Mouse (Mus musculus) heart, embryonic 16.5 days (tissue): ENCODE measurements around the gene Fbf1. TPM values are rescaled to one million over a fixed set of nuclear protein-coding genes. Genes with fewer than 3 reads are reported as not detected.

Experiments
- ATAC-seq: fragments of 200-750 bp; cut with Nextera tagmentation; replicated peaks from 2 replicates; pipeline ENCODE4 v1.8.0; 2017; ENCODE audit warnings: moderate number of reproducible peaks; ENCODE audit not compliant: insufficient read depth, low FRiP score; ENCODE audit errors: extremely low read depth
- H3K27ac ChIP-seq: fragments of 300-500 bp; sonication (generic); 2 replicates; pipeline ENCODE4 v1.5.1; 2014; ENCODE audit warnings: mild to moderate bottlenecking, low read length, control low read depth, moderate library complexity
- H3K27me3 ChIP-seq: fragments of 300-500 bp; sonication (generic); 2 replicates; pipeline ENCODE4 v1.6.1; 2014; ENCODE audit warnings: low read length, mixed read lengths; ENCODE audit not compliant: control insufficient read depth, insufficient read depth
- H3K36me3 ChIP-seq: fragments of 300-500 bp; sonication (generic); 2 replicates; pipeline ENCODE4 v1.6.1; 2014; ENCODE audit not compliant: control insufficient read depth, insufficient read depth
- H3K4me1 ChIP-seq: fragments of 300-500 bp; sonication (generic); 2 replicates; pipeline ENCODE4 v1.6.1; 2014; ENCODE audit warnings: low read length, mixed read lengths; ENCODE audit not compliant: control insufficient read depth, insufficient read depth
- H3K4me2 ChIP-seq: fragments of 300-500 bp; sonication (generic); 2 replicates; pipeline ENCODE4 v1.6.1; 2014; ENCODE audit warnings: low read depth, mild to moderate bottlenecking, control low read depth, low read length
- H3K4me3 ChIP-seq: fragments of 300-500 bp; sonication (generic); 2 replicates; pipeline ENCODE4 v1.5.1; 2014; ENCODE audit warnings: mild to moderate bottlenecking, control low read depth, low read length
- H3K9ac ChIP-seq: fragments of 300-500 bp; sonication (generic); 2 replicates; pipeline ENCODE4 v1.6.1; 2014; ENCODE audit warnings: low read length, control low read depth
- H3K9me3 ChIP-seq: fragments of 300-500 bp; sonication (generic); replicated peaks from 2 replicates; pipeline ENCODE4 v1.6.1; 2016; ENCODE audit warnings: low read length; ENCODE audit not compliant: control insufficient read depth
- WGBS: fragments of 180-500 bp; shearing (Covaris S2); extraction: QIAGEN DNeasy Blood & Tissue Kit; methylation state at CpG from one replicate; pipeline ENCODE4 v1.1.7; 2014; 5-methylcytosine and 5-hydroxymethylcytosine counted together
- polyA plus RNA-seq: library from polyadenylated mRNA; unstranded; fragments of >200 nt; fragmentation: Nextera tagmentation; extraction: Ambion mirVana; gene quantifications from 2 replicates; pipeline ENCODE4 v1.2.1, GENCODE M21; 2015

Fbf1 gene
- polyA plus RNA-seq, 1 experiment from 2014 or later, result 20.8 TPM

- Histone ChIP-seq H3K4me1 (peaks cover 43% of the 10 kb centered on the region), H3K9ac (peak overlapping the region; percentile 95), H3K27ac (peak overlapping the region; percentile 84), H3K4me2 (peak overlapping the region; percentile 72), H3K36me3 (peaks cover 11% of the 10 kb centered on the region), H3K27me3 (no peaks in the 10 kb centered on the region), H3K9me3 (no peaks in the 10 kb centered on the region), H3K4me3 (peak overlapping the region; percentile 84)
- 7% methylated on average over 23 of the region's 23 CpGs for WGBS
- ATAC-seq, result no peak
Measured at GRCm38 (mm10) chr11:116108464-116109137, 59.4 kb downstream of the Fbf1 start.

- no peak for ATAC-seq
- Histone ChIP-seq H3K4me2 (peak overlapping the region; percentile 72), H3K27ac (peak overlapping the region; percentile 84), H3K4me1 (peaks cover 51% of the 10 kb centered on the region), H3K4me3 (peak overlapping the region; percentile 84), H3K9ac (peak overlapping the region; percentile 95), H3K36me3 (peaks cover 11% of the 10 kb centered on the region), H3K9me3 (no peaks in the 10 kb centered on the region), H3K27me3 (no peaks in the 10 kb centered on the region)
- 38% methylated on average over 19 of the region's 19 CpGs for WGBS
Measured at GRCm38 (mm10) chr11:116107777-116108285, 60.1 kb downstream of the Fbf1 start.

- Histone ChIP-seq H3K9me3 (no peaks in the 10 kb centered on the region), H3K9ac (peak overlapping the region; percentile 95), H3K4me1 (peaks cover 55% of the 10 kb centered on the region), H3K4me2 (peak overlapping the region; percentile 72), H3K4me3 (peak overlapping the region; percentile 84), H3K36me3 (peaks cover 11% of the 10 kb centered on the region), H3K27ac (peak overlapping the region; percentile 84), H3K27me3 (no peaks in the 10 kb centered on the region)
- ATAC-seq, result no peak
- WGBS, result 50% methylated on average over 13 of the region's 14 CpGs
Measured at GRCm38 (mm10) chr11:116106963-116107776, 60.8 kb downstream of the Fbf1 start.

- Histone ChIP-seq H3K4me1 (peaks cover 64% of the 10 kb centered on the region), H3K4me3 (peak overlapping the region; percentile 84), H3K9me3 (no peaks in the 10 kb centered on the region), H3K27ac (peak overlapping the region; percentile 84; the same call in 1 of the 2 replicates), H3K27me3 (no peaks in the 10 kb centered on the region), H3K4me2 (peak overlapping the region; percentile 72), H3K9ac (peak overlapping the region; percentile 95), H3K36me3 (peaks cover 8% of the 10 kb centered on the region)
- no peak for ATAC-seq
- 39% methylated on average over 32 of the region's 32 CpGs for WGBS
Measured at GRCm38 (mm10) chr11:116106154-116106962, 61.6 kb downstream of the Fbf1 start.

- peaks cover 8% of the 10 kb centered on the region for H3K36me3 ChIP-seq
- no peak for ATAC-seq
- H3K27me3 ChIP-seq, result no peaks in the 10 kb centered on the region
- no peak overlapping the region; the same call in 1 of the 2 replicates for H3K9ac ChIP-seq
- H3K4me1 ChIP-seq, result peaks cover 76% of the 10 kb centered on the region
- peak overlapping the region; percentile 98 for H3K27ac ChIP-seq
- WGBS, result 85% methylated on average over 2 of the region's 2 CpGs
- H3K9me3 ChIP-seq, result no peaks in the 10 kb centered on the region
- H3K4me2 ChIP-seq, result no peak overlapping the region
- H3K4me3 ChIP-seq, result no peak overlapping the region
Measured at GRCm38 (mm10) chr11:116105065-116105464, 62.9 kb downstream of the Fbf1 start.

GRCm38 (mm10) chr11:116104006-116104646, 63.8 kb downstream of the Fbf1 start:
- Histone ChIP-seq H3K4me2 (peak overlapping the region; percentile 33), H3K27me3 (no peaks in the 10 kb centered on the region), H3K27ac (peak overlapping the region; percentile 98), H3K4me1 (peaks cover 86% of the 10 kb centered on the region), H3K36me3 (peaks cover 8% of the 10 kb centered on the region), H3K9me3 (no peaks in the 10 kb centered on the region), H3K9ac (peak overlapping the region; percentile 63), H3K4me3 (no peak overlapping the region)
- 20% methylated on average over 14 of the region's 14 CpGs for WGBS
- peak; percentile 76 for ATAC-seq

GRCm38 (mm10) chr11:116103572-116103971, 64.4 kb downstream of the Fbf1 start:
- Histone ChIP-seq H3K4me1 (peaks cover 89% of the 10 kb centered on the region), H3K36me3 (peaks cover 8% of the 10 kb centered on the region), H3K27ac (peak overlapping the region; percentile 98), H3K9ac (peak overlapping the region; percentile 44), H3K4me3 (no peak overlapping the region), H3K4me2 (peak overlapping the region; percentile 33; the same call in 1 of the 2 replicates), H3K27me3 (no peaks in the 10 kb centered on the region), H3K9me3 (no peaks in the 10 kb centered on the region)
- WGBS, result 31% methylated on average over 12 of the region's 12 CpGs
- ATAC-seq, result no peak

- no peaks in the 10 kb centered on the region for H3K27me3 ChIP-seq
- peaks cover 78% of the 10 kb centered on the region for H3K4me1 ChIP-seq
- WGBS, result 50% methylated on average over 3 of the region's 4 CpGs
- no peaks in the 10 kb centered on the region for H3K9me3 ChIP-seq
- peak; percentile 19; the same call in 1 of the 2 replicates for ATAC-seq
- peaks cover 8% of the 10 kb centered on the region for H3K36me3 ChIP-seq
- H3K4me2 ChIP-seq, result peak overlapping the region; percentile 20
- H3K9ac ChIP-seq, result peak overlapping the region; percentile 70
- H3K4me3 ChIP-seq, result no peak overlapping the region
- peak overlapping the region; percentile 98 for H3K27ac ChIP-seq
Measured at GRCm38 (mm10) chr11:116102472-116102871, 65.5 kb downstream of the Fbf1 start.
